Mouse (Mus musculus) ES-Bruce4 (cell line): ENCODE data around the gene Rnps1. TPM values are rescaled to one million over a fixed set of nuclear protein-coding genes. Genes with fewer than 3 reads are reported as not detected.

Experiments
- H3K27ac ChIP-seq: 2 replicates; pipeline ENCODE4 v1.5.1; 2012; ENCODE audit warnings: low read length, inconsistent platforms; ENCODE audit not compliant: insufficient read depth
- H3K27me3 ChIP-seq: 2 replicates; pipeline ENCODE4 v1.6.1; 2012; ENCODE audit warnings: mild to moderate bottlenecking, low read length, inconsistent platforms; ENCODE audit not compliant: control insufficient read depth, poor library complexity, insufficient read depth, severe bottlenecking
- H3K36me3 ChIP-seq: 2 replicates; pipeline ENCODE4 v1.6.1; 2012; ENCODE audit warnings: inconsistent platforms, mild to moderate bottlenecking, low read length, moderate library complexity; ENCODE audit not compliant: control insufficient read depth, poor library complexity, insufficient read depth, severe bottlenecking
- H3K4me1 ChIP-seq: one replicate; pipeline ENCODE4 v1.8.1; 2011; ENCODE audit warnings: low read length; ENCODE audit not compliant: control insufficient read depth, insufficient read depth
- H3K4me3 ChIP-seq: 2 replicates; pipeline ENCODE4 v1.5.1; 2011; ENCODE audit warnings: low read depth, mild to moderate bottlenecking, low read length
- H3K9ac ChIP-seq: 2 replicates; pipeline ENCODE4 v1.6.1; 2012; ENCODE audit warnings: low read depth, mild to moderate bottlenecking, inconsistent platforms; ENCODE audit not compliant: poor library complexity, severe bottlenecking
- H3K9me3 ChIP-seq: replicated peaks from 2 replicates; pipeline ENCODE4 v1.6.1; 2012; ENCODE audit warnings: mild to moderate bottlenecking, low read length, inconsistent platforms; ENCODE audit not compliant: control insufficient read depth, poor library complexity, insufficient read depth, severe bottlenecking
- CTCF ChIP-seq: IDR thresholded peaks from one replicate; pipeline ENCODE4 v1.8.1; 2011; ENCODE audit warnings: low read depth, low read length
- EP300 ChIP-seq: IDR thresholded peaks from 2 replicates; pipeline ENCODE4 v1.6.1; 2011; ENCODE audit warnings: low read depth, low read length; ENCODE audit not compliant: insufficient read depth
- POLR2A ChIP-seq: IDR thresholded peaks from one replicate; pipeline ENCODE4 v1.8.1; 2011; ENCODE audit warnings: low read length; ENCODE audit not compliant: insufficient read depth
- polyA plus RNA-seq: library from polyadenylated mRNA; stranded (reverse); fragments of >200 nt; gene quantifications from 2 replicates; pipeline ENCODE4 v1.2.4, GENCODE M21; 2011; ENCODE audit warnings: low read depth; ENCODE audit not compliant: missing spikeins, insufficient read depth, insufficient read length

Rnps1 gene
- polyA plus RNA-seq, 1 experiment = 334 TPM

GRCm38 (mm10) chr17:24470701-24471527 is 56.5 kb downstream of the Rnps1 start:
- no peaks in the 10 kb centered on the region for H3K9me3 ChIP-seq
- H3K4me3 ChIP-seq = peak overlapping the region; percentile 71
- H3K9ac ChIP-seq = peak overlapping the region; percentile 81
- H3K36me3 ChIP-seq = no peaks in the 10 kb centered on the region; the same call in 1 of the 2 replicates
- peaks cover 1% of the 10 kb centered on the region for H3K4me1 ChIP-seq
- no peak for TF ChIP-seq EP300
- no peak for TF ChIP-seq POLR2A
- no peak for TF ChIP-seq CTCF
- no peak overlapping the region for H3K27ac ChIP-seq
- no peaks in the 10 kb centered on the region for H3K27me3 ChIP-seq

- Histone ChIP-seq H3K4me1 (peaks cover 1% of the 10 kb centered on the region), H3K4me3 (no peak overlapping the region), H3K36me3 (peaks cover 5% of the 10 kb centered on the region; the same call in 1 of the 2 replicates), H3K27ac (no peak overlapping the region), H3K9me3 (no peaks in the 10 kb centered on the region), H3K27me3 (no peaks in the 10 kb centered on the region), H3K9ac (no peak overlapping the region)
- TF ChIP-seq EP300 (no peak), CTCF (no peak), POLR2A (no peak)
Observed at GRCm38 (mm10) chr17:24472512-24472911, 58.1 kb downstream of the Rnps1 start.

GRCm38 (mm10) chr17:24473612-24474275 is 59.4 kb downstream of the Rnps1 start, which contains the start of gene Bricd5:
Gene Bricd5, plus strand, starts transcription at chr17:24473884.
- Histone ChIP-seq H3K27me3 (no peaks in the 10 kb centered on the region), H3K4me3 (no peak within 1 kb of the TSS), H3K27ac (no peak within 1 kb of the TSS), H3K9me3 (no peaks in the 10 kb centered on the region), H3K4me1 (peaks cover 1% of the 10 kb centered on the region), H3K9ac (no peak within 1 kb of the TSS), H3K36me3 (peaks cover 5% of the 10 kb centered on the region; the same call in 1 of the 2 replicates)
- TF ChIP-seq POLR2A (no peak), CTCF (no peak), EP300 (no peak)

- H3K4me3 ChIP-seq = no peak overlapping the region
- H3K9me3 ChIP-seq = no peaks in the 10 kb centered on the region
- H3K36me3 ChIP-seq = peaks cover 5% of the 10 kb centered on the region; the same call in 1 of the 2 replicates
- H3K27me3 ChIP-seq = no peaks in the 10 kb centered on the region
- peaks cover 1% of the 10 kb centered on the region for H3K4me1 ChIP-seq
- TF ChIP-seq CTCF (no peak), POLR2A (no peak), EP300 (no peak)
- H3K27ac ChIP-seq = no peak overlapping the region
- H3K9ac ChIP-seq = no peak overlapping the region
Observed at GRCm38 (mm10) chr17:24474557-24474956, 60.2 kb downstream of the Rnps1 start.

Other genes with a start within 250 kb of the Rnps1 start
- 254 and 307 TPM in 2 replicates for gene Atp6v0c, start 244.9 kb upstream of the Rnps1 start, polyA plus RNA-seq
- gene Tbc1d24, start 209.0 kb upstream of the Rnps1 start, polyA plus RNA-seq = 14.4 and 16.6 TPM in 2 replicates
- 0.88 and 0.96 TPM in 2 replicates for gene Ntn3, start 205.0 kb upstream of the Rnps1 start, polyA plus RNA-seq
- gene Tedc2, start 193.7 kb upstream of the Rnps1 start, polyA plus RNA-seq = 21.0 and 24.5 TPM in 2 replicates
- 133 and 151 TPM in 2 replicates for gene Ccnf, start 163.1 kb upstream of the Rnps1 start, polyA plus RNA-seq
- gene Abca17, start 63.5 kb upstream of the Rnps1 start, polyA plus RNA-seq = not detected in 2 replicates
- gene Abca3, start 62.6 kb upstream of the Rnps1 start, polyA plus RNA-seq = 15.1 and 15.4 TPM in 2 replicates
- 46.4 and 46.7 TPM in 2 replicates for gene Eci1, start 12.1 kb downstream of the Rnps1 start, polyA plus RNA-seq
- gene Dnase1l2, start 28.5 kb downstream of the Rnps1 start, polyA plus RNA-seq = 0.42 and 0.99 TPM in 2 replicates
- gene E4f1, start 55.7 kb downstream of the Rnps1 start, polyA plus RNA-seq = 13.0 and 15.3 TPM in 2 replicates
- 15.4 and 16.4 TPM in 2 replicates for gene Pgp, start 55.8 kb downstream of the Rnps1 start, polyA plus RNA-seq
- gene Bricd5, start 59.3 kb downstream of the Rnps1 start, polyA plus RNA-seq = not detected in 2 replicates
- gene Mlst8, start 64.5 kb downstream of the Rnps1 start, polyA plus RNA-seq = 20.4 and 22.8 TPM in 2 replicates
- gene Caskin1, start 74.0 kb downstream of the Rnps1 start, polyA plus RNA-seq = 1.7 and 3.3 TPM in 2 replicates
- gene Traf7, start 113.4 kb downstream of the Rnps1 start, polyA plus RNA-seq = 145 and 168 TPM in 2 replicates
- gene Rab26, start 119.6 kb downstream of the Rnps1 start, polyA plus RNA-seq = 1.2 and 1.5 TPM in 2 replicates
- gene Pkd1, start 135.3 kb downstream of the Rnps1 start, polyA plus RNA-seq = 13.0 and 14.8 TPM in 2 replicates
- 51.1 and 53.2 TPM in 2 replicates for gene Tsc2, start 218.1 kb downstream of the Rnps1 start, polyA plus RNA-seq
- gene Nthl1, start 218.1 kb downstream of the Rnps1 start, polyA plus RNA-seq = 21.5 and 27.2 TPM in 2 replicates
- gene Slc9a3r2, start 235.8 kb downstream of the Rnps1 start, polyA plus RNA-seq = 10.3 and 13.5 TPM in 2 replicates
- 1.6 TPM in 1 of 2 replicates, not detected in the other for gene Npw, start 243.9 kb downstream of the Rnps1 start, polyA plus RNA-seq